Mouse (Mus musculus) common myeloid progenitor, adult 5-6 weeks (primary cell): ENCODE measurements at regions not wholly inside any gene's neighbourhood (a gene's known extent, or its start where the extent isn't known, plus 50 kb on each side); places are given as distances from the start of the nearest gene placed in this dataset.

ENCODE experiments used
- ATAC-seq: replicated peaks from 2 replicates; pipeline ENCODE4 v1.8.0; 2016; ENCODE audit warnings: low read depth, mild to moderate bottlenecking, moderate TSS enrichment, inconsistent platforms; ENCODE audit not compliant: poor library complexity, severe bottlenecking

- ATAC-seq = no peak
Observed at GRCm38 (mm10) chrX:98375437-98375836, 226.9 kb downstream of the Ar start.

DNA sequence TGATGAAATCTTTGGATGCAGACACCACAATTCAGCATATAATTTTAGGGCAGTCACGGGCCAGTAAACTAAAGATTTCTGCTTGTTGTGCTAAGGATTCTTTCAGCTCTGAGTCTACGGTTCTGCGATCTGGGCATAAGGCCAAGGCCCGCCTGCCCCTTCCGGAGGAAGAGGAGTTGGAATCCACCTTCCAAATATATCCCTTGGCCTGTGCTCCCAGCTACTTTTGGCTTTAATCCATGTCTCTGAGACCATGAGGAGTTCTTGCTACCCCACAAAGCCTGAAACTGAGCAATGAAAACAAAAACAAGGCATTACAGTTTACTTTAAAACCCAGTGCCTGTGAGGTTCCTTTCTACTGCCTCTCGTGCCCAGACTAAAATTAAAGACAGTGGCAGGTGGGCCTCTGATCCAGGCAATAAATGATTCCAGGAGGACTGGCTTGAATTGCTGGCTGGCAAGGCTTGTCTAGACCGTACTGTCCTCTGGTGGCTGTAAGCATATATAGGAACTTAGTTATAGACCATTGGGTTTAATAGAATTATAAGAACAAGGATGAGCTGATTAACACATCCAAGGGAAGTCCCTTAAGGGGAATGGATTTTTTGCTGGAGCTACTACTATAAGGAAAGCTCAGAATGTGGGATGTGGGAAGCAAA, 231.8 kb downstream of the Ar start:
- peak; percentile 69 for ATAC-seq

- no peak for ATAC-seq
Observed at GRCm38 (mm10) chrX:98384017-98384416, 235.4 kb downstream of the Ar start.

DNA sequence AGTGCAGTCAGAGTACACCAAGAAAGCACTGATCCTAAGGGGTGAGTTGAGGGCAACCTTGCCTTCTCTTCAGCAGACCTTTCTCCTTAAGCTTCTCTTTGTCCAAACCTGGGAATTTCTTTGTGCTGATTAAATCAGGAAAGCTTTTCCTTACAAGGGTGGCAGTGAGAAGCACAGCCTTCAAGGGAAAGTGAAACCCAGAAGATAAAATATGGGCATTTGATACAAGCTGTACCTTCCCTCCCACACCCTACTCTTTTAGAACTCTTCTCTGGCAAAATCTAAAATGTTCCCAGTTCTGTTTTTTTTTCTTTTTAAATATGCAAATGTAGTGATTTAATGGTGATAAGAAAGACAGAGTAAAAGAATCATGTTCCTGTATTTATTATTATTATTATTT, 243.8 kb downstream of the Ar start:
- ATAC-seq = no peak

GRCm38 (mm10) chrX:98409090-98409489, 260.5 kb downstream of the Ar start:
- no peak for ATAC-seq

DNA sequence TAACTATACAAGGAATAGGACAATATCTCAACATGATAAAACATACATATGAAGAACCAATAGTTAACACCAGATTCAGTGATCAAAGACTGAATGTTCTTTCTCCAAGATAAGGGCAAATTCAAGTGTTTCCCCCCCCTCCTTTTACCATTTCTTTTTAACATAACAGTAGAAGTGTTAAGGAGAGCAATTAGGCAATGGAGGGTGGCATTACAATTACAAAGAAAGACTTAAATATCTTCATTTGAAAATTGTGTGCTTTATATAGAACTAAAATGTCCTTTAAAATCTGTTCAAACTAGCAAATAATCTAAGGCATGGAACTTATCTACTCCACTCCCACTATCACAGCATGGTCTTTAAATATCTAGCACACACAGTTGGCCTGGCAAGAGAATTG, 270.9 kb downstream of the Ar start:
- no peak for ATAC-seq

GRCm38 (mm10) chrX:98452026-98452425, 303.5 kb downstream of the Ar start:
- ATAC-seq = no peak

GRCm38 (mm10) chrX:98476473-98477254, 328.1 kb downstream of the Ar start:
- ATAC-seq = no peak
